Mouse (Mus musculus): ENCODE results near the gene Gm17657. TPM values are rescaled to one million over a fixed set of nuclear protein-coding genes. Genes with fewer than 3 reads are reported as not detected.
"Not testable (repeated sequence)": the region's sequence is repeated elsewhere in the genome, so short reads cannot be mapped to it uniquely, and the experiment has no call there.

The Gm17657 gene
- polyA plus RNA-seq, 1 experiment from 2014 or later, result not detected

GRCm38 (mm10) chr17:29533866-29534265 is 15.6 kb downstream of the Gm17657 start:
- Histone ChIP-seq H3K4me3 (replicated peaks; ENCODE audit: low read length) (no peak overlapping the region), H3K4me1 (replicated peaks; ENCODE audit: control insufficient read depth, insufficient read depth, low read length) (no peaks in the 10 kb centered on the region), H3K4me2 (replicated peaks) (no peak overlapping the region), H3K27me3 (ENCODE audit: control insufficient read depth, insufficient read depth, low read length) (no peaks in the 10 kb centered on the region), H3K9ac (no peak overlapping the region), H3K9me3 (ENCODE audit: control insufficient read depth, low read length) (no peaks in the 10 kb centered on the region), H3K36me3 (replicated peaks; ENCODE audit: control insufficient read depth, insufficient read depth) (no peaks in the 10 kb centered on the region), H3K27ac (no peak overlapping the region)
- 94% methylated on average over 11 of the region's 11 CpGs for WGBS
- ATAC-seq (ENCODE audit: low FRiP score) (no peak), DNase-seq (ENCODE audit: low spot score) (no peak)

DNA sequence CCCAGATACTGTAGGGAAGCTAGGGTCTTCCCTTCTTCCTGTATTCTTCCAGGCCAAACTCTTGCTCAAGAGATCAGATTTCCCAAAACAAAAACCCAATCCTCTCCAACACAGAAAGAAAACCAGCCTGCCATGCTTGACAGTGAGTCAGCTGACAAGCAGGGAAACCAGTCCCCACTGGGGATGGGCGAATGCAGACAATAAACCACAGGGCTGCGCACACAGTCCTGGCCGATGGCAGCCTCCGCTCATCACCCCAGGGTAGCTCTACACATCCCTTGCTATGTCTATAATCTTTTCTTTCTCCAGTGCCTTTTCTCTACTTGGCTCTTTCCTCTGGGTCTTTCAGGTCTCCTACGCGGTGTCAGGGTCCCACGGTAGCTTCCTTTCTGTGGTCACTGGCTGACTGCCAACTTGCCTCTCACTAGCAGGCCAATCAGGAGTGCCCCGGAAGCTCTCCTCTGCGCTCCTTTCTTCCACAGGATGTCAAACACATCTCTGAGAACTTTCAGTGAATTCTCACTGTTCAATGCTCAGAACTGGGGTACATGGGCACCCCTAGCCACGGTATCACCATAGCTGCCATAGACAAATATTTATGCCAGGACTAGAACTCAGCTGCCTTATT is 17.6 kb downstream of the Gm17657 start:
- Histone ChIP-seq H3K4me2 (replicated peaks) (no peak overlapping the region), H3K27ac (no peak overlapping the region), H3K9ac (no peak overlapping the region), H3K9me3 (ENCODE audit: control insufficient read depth, low read length) (no peaks in the 10 kb centered on the region), H3K4me3 (replicated peaks; ENCODE audit: low read length) (no peak overlapping the region), H3K4me1 (replicated peaks; ENCODE audit: control insufficient read depth, insufficient read depth, low read length) (no peaks in the 10 kb centered on the region), H3K27me3 (ENCODE audit: control insufficient read depth, insufficient read depth, low read length) (no peaks in the 10 kb centered on the region), H3K36me3 (replicated peaks; ENCODE audit: control insufficient read depth, insufficient read depth) (no peaks in the 10 kb centered on the region)
- 64% methylated on average over 10 of the region's 10 CpGs for WGBS
- no peak for ATAC-seq (ENCODE audit: low FRiP score)
- no peak for DNase-seq (ENCODE audit: low spot score)

- H3K4me2 ChIP-seq (replicated peaks), result no peak overlapping the region
- WGBS, result 81% methylated on average over 9 of the region's 9 CpGs
These were observed 18.2 kb downstream of the Gm17657 start for GRCm38 (mm10) chr17:29531278-29531677.

GRCm38 (mm10) chr17:29530508-29530907 is 18.9 kb downstream of the Gm17657 start:
- Histone ChIP-seq H3K4me3 (replicated peaks; ENCODE audit: low read length) (no peak overlapping the region), H3K27me3 (ENCODE audit: control insufficient read depth, insufficient read depth, low read length) (no peaks in the 10 kb centered on the region), H3K4me2 (replicated peaks) (no peak overlapping the region), H3K36me3 (replicated peaks; ENCODE audit: control insufficient read depth, insufficient read depth) (no peaks in the 10 kb centered on the region), H3K4me1 (replicated peaks; ENCODE audit: control insufficient read depth, insufficient read depth, low read length) (no peaks in the 10 kb centered on the region), H3K9me3 (ENCODE audit: control insufficient read depth, low read length) (0 out of 2 replicates have a peak, but pooled peaks cover 5% of the 10 kb centered on the region), H3K27ac (no peak overlapping the region), H3K9ac (no peak overlapping the region)
- ATAC-seq (ENCODE audit: low FRiP score) (no peak), DNase-seq (ENCODE audit: low spot score) (no peak)
- WGBS, result 74% methylated on average over 6 of the region's 6 CpGs

More at GRCm38 (mm10) chr17:29531278-29531677, 18.2 kb downstream of the Gm17657 start:
- H3K36me3 ChIP-seq (replicated peaks; ENCODE audit: control insufficient read depth, insufficient read depth), result no peaks in the 10 kb centered on the region
- H3K9me3 ChIP-seq (ENCODE audit: control insufficient read depth, low read length), result no peaks in the 10 kb centered on the region
- H3K4me3 ChIP-seq (replicated peaks; ENCODE audit: low read length), result no peak overlapping the region
- no peaks in the 10 kb centered on the region for H3K27me3 ChIP-seq (ENCODE audit: control insufficient read depth, insufficient read depth, low read length)
- no peak overlapping the region for H3K27ac ChIP-seq
- H3K4me1 ChIP-seq (replicated peaks; ENCODE audit: control insufficient read depth, insufficient read depth, low read length), result no peaks in the 10 kb centered on the region
- H3K9ac ChIP-seq, result no peak overlapping the region
- DNase-seq (ENCODE audit: low spot score), result no peak
- ATAC-seq (ENCODE audit: low FRiP score), result no peak

DNA sequence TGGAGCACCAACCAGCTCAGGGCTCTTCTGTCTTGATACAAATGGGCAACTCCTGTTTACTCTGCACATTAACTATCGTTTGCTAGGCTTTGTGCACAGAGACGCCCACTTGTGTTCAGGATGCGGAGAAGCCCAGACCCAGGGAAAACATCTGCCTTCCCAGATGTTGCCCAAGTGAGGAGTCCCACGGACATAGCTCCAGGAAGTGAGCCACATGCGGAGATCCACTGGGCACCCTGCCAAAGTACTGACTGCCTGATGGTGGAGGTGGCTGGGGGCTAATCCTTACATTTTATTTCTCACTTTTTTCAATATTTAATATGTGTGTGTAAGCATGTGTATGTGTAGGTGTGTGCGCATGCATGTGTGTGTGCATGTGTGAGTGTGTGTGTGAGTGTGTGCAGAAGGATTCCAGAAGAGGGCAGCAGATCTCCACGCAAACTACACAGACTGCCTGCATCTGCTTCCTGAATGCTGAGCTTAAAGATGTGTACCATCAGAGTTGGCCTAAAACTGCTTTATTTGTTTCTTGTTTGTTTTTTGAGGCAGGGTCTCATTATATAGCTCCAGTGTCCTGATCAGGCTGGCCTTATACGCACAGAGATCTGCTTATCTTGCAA is 20.8 kb downstream of the Gm17657 start:
- no peak overlapping the region for H3K4me2 ChIP-seq (replicated peaks)
- H3K9me3 ChIP-seq (ENCODE audit: control insufficient read depth, low read length), result 0 out of 2 replicates have a peak, but pooled peaks cover 5% of the 10 kb centered on the region
- H3K27ac ChIP-seq, result no peak overlapping the region
- no peak overlapping the region for H3K4me3 ChIP-seq (replicated peaks; ENCODE audit: low read length)
- WGBS, result 86% methylated on average over 8 of the region's 8 CpGs
- no peak overlapping the region for H3K9ac ChIP-seq
- H3K4me1 ChIP-seq (replicated peaks; ENCODE audit: control insufficient read depth, insufficient read depth, low read length), result no peaks in the 10 kb centered on the region
- H3K27me3 ChIP-seq (ENCODE audit: control insufficient read depth, insufficient read depth, low read length), result no peaks in the 10 kb centered on the region
- H3K36me3 ChIP-seq (replicated peaks; ENCODE audit: control insufficient read depth, insufficient read depth), result no peaks in the 10 kb centered on the region
- ATAC-seq (ENCODE audit: low FRiP score) (no peak), DNase-seq (ENCODE audit: low spot score) (no peak)

- no peak for ATAC-seq (ENCODE audit: low FRiP score)
- 81% methylated on average over 2 of the region's 2 CpGs for whole genome bisulfite sequencing
- Histone ChIP-seq H3K4me3 (replicated peaks; ENCODE audit: low read length) (no peak overlapping the region), H3K36me3 (replicated peaks; ENCODE audit: control insufficient read depth, insufficient read depth) (no peaks in the 10 kb centered on the region), H3K9me3 (ENCODE audit: control insufficient read depth, low read length) (0 out of 2 replicates have a peak, but pooled peaks cover 5% of the 10 kb centered on the region), H3K27me3 (ENCODE audit: control insufficient read depth, insufficient read depth, low read length) (no peaks in the 10 kb centered on the region), H3K9ac (no peak overlapping the region), H3K4me2 (replicated peaks) (no peak overlapping the region), H3K27ac (no peak overlapping the region), H3K4me1 (replicated peaks; ENCODE audit: control insufficient read depth, insufficient read depth, low read length) (no peaks in the 10 kb centered on the region)
- no peak for DNase-seq (ENCODE audit: low spot score)
These were observed 23.8 kb downstream of the Gm17657 start for GRCm38 (mm10) chr17:29525613-29526012.

GRCm38 (mm10) chr17:29519731-29520130 is 29.7 kb downstream of the Gm17657 start:
- Histone ChIP-seq H3K4me2 (replicated peaks) (no peak overlapping the region), H3K27ac (no peak overlapping the region), H3K4me1 (replicated peaks; ENCODE audit: control insufficient read depth, insufficient read depth, low read length) (no peaks in the 10 kb centered on the region), H3K4me3 (replicated peaks; ENCODE audit: low read length) (no peak overlapping the region), H3K36me3 (replicated peaks; ENCODE audit: control insufficient read depth, insufficient read depth) (no peaks in the 10 kb centered on the region), H3K9ac (no peak overlapping the region), H3K27me3 (ENCODE audit: control insufficient read depth, insufficient read depth, low read length) (no peaks in the 10 kb centered on the region), H3K9me3 (ENCODE audit: control insufficient read depth, low read length) (no peaks in the 10 kb centered on the region)
- ATAC-seq (ENCODE audit: low FRiP score) (no peak), DNase-seq (ENCODE audit: low spot score) (no peak)
- WGBS, result 81% methylated on average over 8 of the region's 8 CpGs

DNA sequence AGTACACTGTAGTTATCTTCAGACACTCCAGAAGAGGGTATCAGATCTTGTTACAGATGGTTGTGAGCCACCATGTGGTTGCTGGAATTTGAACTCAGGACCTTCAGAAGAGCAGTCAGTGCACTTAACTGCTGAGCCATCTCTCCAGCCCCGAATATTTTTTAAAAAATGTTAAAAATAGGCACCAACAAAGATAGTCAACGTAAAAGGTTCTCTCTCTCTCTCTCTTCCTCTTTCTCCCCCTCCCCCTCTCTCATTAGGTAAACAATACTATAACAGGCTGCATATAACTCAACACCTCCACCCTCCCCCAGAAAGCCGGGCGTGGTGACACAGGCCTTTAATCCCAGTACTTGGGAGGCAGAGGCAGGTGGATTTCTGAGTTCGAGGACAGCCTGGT is 30.8 kb downstream of the Gm17657 start:
- not testable (repeated sequence) for ATAC-seq (ENCODE audit: low FRiP score); H3K27ac ChIP-seq; DNase-seq (ENCODE audit: low spot score); H3K4me2 ChIP-seq (replicated peaks); H3K9me3 ChIP-seq (ENCODE audit: control insufficient read depth, low read length); H3K4me3 ChIP-seq (replicated peaks; ENCODE audit: low read length); H3K9ac ChIP-seq; H3K4me1 ChIP-seq (replicated peaks; ENCODE audit: control insufficient read depth, insufficient read depth, low read length); H3K27me3 ChIP-seq (ENCODE audit: control insufficient read depth, insufficient read depth, low read length); H3K36me3 ChIP-seq (replicated peaks; ENCODE audit: control insufficient read depth, insufficient read depth)
- 94% methylated on average over 5 of the region's 5 CpGs for WGBS

GRCm38 (mm10) chr17:29514435-29514834 is 35.0 kb downstream of the Gm17657 start:
- no peak overlapping the region for H3K27ac ChIP-seq
- no peak overlapping the region for H3K4me3 ChIP-seq (replicated peaks; ENCODE audit: low read length)
- 4% methylated on average over 11 of the region's 11 CpGs for WGBS
- no peak overlapping the region for H3K9ac ChIP-seq
- H3K36me3 ChIP-seq (replicated peaks; ENCODE audit: control insufficient read depth, insufficient read depth), result no peaks in the 10 kb centered on the region
- no peaks in the 10 kb centered on the region for H3K9me3 ChIP-seq (ENCODE audit: control insufficient read depth, low read length)
- H3K4me2 ChIP-seq (replicated peaks), result no peak overlapping the region
- no peaks in the 10 kb centered on the region for H3K27me3 ChIP-seq (ENCODE audit: control insufficient read depth, insufficient read depth, low read length)
- DNase-seq (ENCODE audit: low spot score), result peak; percentile 92
- no peaks in the 10 kb centered on the region for H3K4me1 ChIP-seq (replicated peaks; ENCODE audit: control insufficient read depth, insufficient read depth, low read length)
- ATAC-seq (ENCODE audit: low FRiP score), result peak; percentile 46; the same call in 1 of the 2 replicates

Data from hindbrain, embryonic 14.5 days (tissue).